Mouse (Mus musculus): ENCODE data around the gene Zbtb6. TPM values are rescaled to one million over a fixed set of nuclear protein-coding genes. Genes with fewer than 3 reads are reported as not detected.

Zbtb6 gene
- total RNA-seq, 2 experiments from 2014 or later: 4.2 TPM

- DNase-seq: peak; percentile 43 to 47
- intact Hi-C loops (cut with DNase I): loop anchor here (1.0 to 10.0 kb wide), 3 partner anchors 105 to 425 kb away; partner anchors contain the start of gene Crb2
Measured at GRCm38 (mm10) chr2:37380189-37380588, 62.8 kb downstream of the Zbtb6 start.

GRCm38 (mm10) chr2:37376018-37376417, 67.0 kb downstream of the Zbtb6 start:
- no peak for DNase-seq
- intact Hi-C loops (cut with DNase I): no loop called here

Other genes with a start within 250 kb of the Zbtb6 start
- not detected for gene Olfr366, start 231.6 kb downstream of the Zbtb6 start, total RNA-seq (2021)
- not detected for gene Olfr368, start 116.7 kb downstream of the Zbtb6 start, total RNA-seq (2021)
- gene Pdcl, start 83.8 kb downstream of the Zbtb6 start, total RNA-seq (2021): 10 to 100 TPM; 20.3 to 20.7 TPM
- gene Rc3h2, start 20.3 kb downstream of the Zbtb6 start, total RNA-seq (2021): 10 to 100 TPM; 34.8 to 35.0 TPM
- gene Zbtb26, start within 50 bp of the Zbtb6 start, total RNA-seq (2021): 1 to 10 TPM; 3.8 to 5.1 TPM
- 10 to 100 TPM; 44.8 to 45.0 TPM for gene Rabgap1, start 108 bp upstream of the Zbtb6 start, total RNA-seq (2021)
- gene Gpr21, start 73.2 kb upstream of the Zbtb6 start, total RNA-seq (2021): under 1 TPM; 0.60 to 0.78 TPM

Measured in heart, postnatal 36 days (tissue).